Mouse (Mus musculus) MEL (cell line): ENCODE results near the gene Gm20696. TPM values are rescaled to one million over a fixed set of nuclear protein-coding genes. Genes with fewer than 3 reads are reported as not detected.

Experiments
- DNase-seq: peaks from one replicate; pipeline ENCODE4 v3.0.0; 2011; ENCODE audit warnings: low read depth, low spot score
- H3K27ac ChIP-seq: 2 replicates; pipeline ENCODE4 v1.5.1; 2012; ENCODE audit warnings: low read depth, mild to moderate bottlenecking, control low read depth, low read length, moderate library complexity; ENCODE audit not compliant: control insufficient read depth
- H3K27me3 ChIP-seq, 2 experiments: fragments of 150-350 bp in 1 of 2; sonication (generic) in 1 of 2; 2 replicates each; pipeline ENCODE4 v1.6.1; 2012; ENCODE audit warnings: low read length in 2 of 2, mild to moderate bottlenecking in 2 of 2, improper control_type of control experiment in 1 of 2, moderate library complexity in 1 of 2; ENCODE audit not compliant: insufficient read depth in 2 of 2, control insufficient read depth in 1 of 2
- H3K36me3 ChIP-seq, 2 experiments: 2 replicates each; pipeline ENCODE4 v1.6.1; 2012 to 2014; ENCODE audit warnings: low read length in 2 of 2, improper control_type of control experiment in 1 of 2, inconsistent platforms in 1 of 2, mild to moderate bottlenecking in 1 of 2; ENCODE audit not compliant: insufficient read depth in 2 of 2, control insufficient read depth in 1 of 2
- H3K4me1 ChIP-seq, 2 experiments: fragments of 150-350 bp in 1 of 2; sonication (generic) in 1 of 2; 2 replicates each; pipeline ENCODE4 v1.6.1; 2012; ENCODE audit warnings: low read length in 2 of 2, improper control_type of control experiment in 1 of 2, mild to moderate bottlenecking in 1 of 2; ENCODE audit not compliant: insufficient read depth in 2 of 2, control insufficient read depth in 1 of 2
- H3K4me3 ChIP-seq, 2 experiments: fragments of 150-350 bp in 1 of 2; sonication (generic) in 1 of 2; 2 replicates each; pipeline ENCODE4 v1.5.1; 2012; ENCODE audit warnings: low read depth in 2 of 2, low read length in 2 of 2, mild to moderate bottlenecking in 2 of 2, moderate library complexity in 2 of 2, control low read depth in 1 of 2, improper control_type of control experiment in 1 of 2; ENCODE audit not compliant: control insufficient read depth in 1 of 2, insufficient read depth in 1 of 2
- H3K79me2 ChIP-seq: 2 replicates; pipeline ENCODE4 v1.6.1; 2012; ENCODE audit warnings: mild to moderate bottlenecking, low read length, moderate library complexity; ENCODE audit not compliant: control insufficient read depth, poor library complexity, insufficient read depth
- H3K9ac ChIP-seq: 2 replicates; pipeline ENCODE4 v1.6.1; 2012; ENCODE audit warnings: low read depth, mild to moderate bottlenecking, control low read depth, low read length, moderate library complexity; ENCODE audit not compliant: control insufficient read depth, poor library complexity, severe bottlenecking
- H3K9me3 ChIP-seq: fragments of 150-350 bp; sonication (generic); replicated peaks from 2 replicates; pipeline ENCODE4 v1.6.1; 2012; ENCODE audit warnings: mild to moderate bottlenecking, low read length, improper control_type of control experiment, moderate library complexity; ENCODE audit not compliant: insufficient read depth
- BHLHE40 ChIP-seq: IDR thresholded peaks from 2 replicates; pipeline ENCODE4 v1.6.1; 2012; ENCODE audit warnings: low read depth, mild to moderate bottlenecking, inconsistent platforms, low read length, improper control_type of control experiment, borderline replicate concordance
- CTCF ChIP-seq, 3 experiments: IDR thresholded peaks in 2 of 3; conservative IDR thresholded peaks in 1 of 3; 2 replicates each; pipeline ENCODE4 v1.5.1; 2011 to 2012; ENCODE audit warnings: low read length in 3 of 3, low read depth in 2 of 3, mild to moderate bottlenecking in 2 of 3, improper control_type of control experiment in 1 of 3, inconsistent platforms in 1 of 3, mixed read lengths in 1 of 3, moderate library complexity in 1 of 3; ENCODE audit not compliant: control insufficient read depth in 1 of 3, insufficient read depth in 1 of 3, poor library complexity in 1 of 3, severe bottlenecking in 1 of 3
- E2F4 ChIP-seq: IDR thresholded peaks from 2 replicates; pipeline ENCODE4 v1.6.1; 2011; ENCODE audit warnings: low read depth, low read length, improper control_type of control experiment, borderline replicate concordance
- ETS1 ChIP-seq: IDR thresholded peaks from 2 replicates; pipeline ENCODE4 v1.6.1; 2012; ENCODE audit warnings: low read depth, mild to moderate bottlenecking, inconsistent platforms, low read length, improper control_type of control experiment, moderate library complexity
- GATA1 ChIP-seq: IDR thresholded peaks from 2 replicates; pipeline ENCODE4 v1.6.1; 2011; ENCODE audit warnings: low read depth, low read length, improper control_type of control experiment
- HCFC1 ChIP-seq: IDR thresholded peaks from 2 replicates; pipeline ENCODE4 v1.6.1; 2012; ENCODE audit warnings: low read depth, mild to moderate bottlenecking, inconsistent platforms, low read length, improper control_type of control experiment, moderate library complexity
- JUND ChIP-seq: IDR thresholded peaks from 2 replicates; pipeline ENCODE4 v1.6.1; 2011; ENCODE audit warnings: low read depth, mild to moderate bottlenecking, improper control_type of control experiment, low read length
- MAFK ChIP-seq: IDR thresholded peaks from 2 replicates; pipeline ENCODE4 v1.6.1; 2011; ENCODE audit warnings: low read depth, mild to moderate bottlenecking, low read length, improper control_type of control experiment, borderline replicate concordance
- MAX ChIP-seq: IDR thresholded peaks from 2 replicates; pipeline ENCODE4 v1.6.1; 2011; ENCODE audit warnings: low read length, improper control_type of control experiment
- MAZ ChIP-seq: IDR thresholded peaks from 2 replicates; pipeline ENCODE4 v1.6.1; 2012; ENCODE audit warnings: low read depth, mild to moderate bottlenecking, inconsistent platforms, low read length, improper control_type of control experiment
- MEF2A ChIP-seq: IDR thresholded peaks from 2 replicates; pipeline ENCODE4 v1.6.1; 2014; ENCODE audit warnings: low read depth, mild to moderate bottlenecking, inconsistent platforms, low read length, improper control_type of control experiment; ENCODE audit not compliant: poor library complexity, insufficient replicate concordance, severe bottlenecking; ENCODE audit errors: extremely low read depth
- MXI1 ChIP-seq: IDR thresholded peaks from 2 replicates; pipeline ENCODE4 v1.6.1; 2011; ENCODE audit warnings: mild to moderate bottlenecking, low read depth, low read length, improper control_type of control experiment
- POLR2AphosphoS5 ChIP-seq: IDR thresholded peaks from 2 replicates; pipeline ENCODE4 v1.6.1; 2012; ENCODE audit warnings: low read depth, borderline replicate concordance, mild to moderate bottlenecking, inconsistent platforms, low read length, moderate library complexity, mixed read lengths
- RAD21 ChIP-seq: IDR thresholded peaks from 2 replicates; pipeline ENCODE4 v1.6.1; 2011; ENCODE audit warnings: mild to moderate bottlenecking, low read depth, low read length, improper control_type of control experiment
- RCOR1 ChIP-seq: IDR thresholded peaks from 2 replicates; pipeline ENCODE4 v1.6.1; 2012; ENCODE audit warnings: low read depth, mild to moderate bottlenecking, inconsistent platforms, low read length, improper control_type of control experiment
- SIN3A ChIP-seq: IDR thresholded peaks from 2 replicates; pipeline ENCODE4 v1.6.1; 2012; ENCODE audit warnings: low read length, improper control_type of control experiment, inconsistent platforms
- SMC3 ChIP-seq: IDR thresholded peaks from 2 replicates; pipeline ENCODE4 v1.6.1; 2011; ENCODE audit warnings: low read depth, low read length, improper control_type of control experiment
- TBP ChIP-seq: IDR thresholded peaks from 2 replicates; pipeline ENCODE4 v1.8.0; 2011; ENCODE audit warnings: low read depth, low read length, improper control_type of control experiment
- TCF12 ChIP-seq: IDR thresholded peaks from 2 replicates; pipeline ENCODE4 v1.6.1; 2014; ENCODE audit warnings: low read depth, mild to moderate bottlenecking, inconsistent platforms, low read length, improper control_type of control experiment, moderate library complexity
- UBTF ChIP-seq: IDR thresholded peaks from 2 replicates; pipeline ENCODE4 v1.6.1; 2012; ENCODE audit warnings: low read depth, mild to moderate bottlenecking, inconsistent platforms, low read length, improper control_type of control experiment, moderate library complexity, borderline replicate concordance; ENCODE audit not compliant: insufficient read depth
- USF2 ChIP-seq, 2 experiments: IDR thresholded peaks; 2 replicates each; pipeline ENCODE4 v1.6.1; 2011 to 2012; ENCODE audit warnings: improper control_type of control experiment in 2 of 2, low read length in 2 of 2, borderline replicate concordance in 1 of 2, inconsistent platforms in 1 of 2, low read depth in 1 of 2, mild to moderate bottlenecking in 1 of 2; ENCODE audit not compliant: insufficient read depth in 1 of 2
- ZC3H11A ChIP-seq: IDR thresholded peaks from 2 replicates; pipeline ENCODE4 v1.6.1; 2012; ENCODE audit warnings: low read depth, mild to moderate bottlenecking, inconsistent platforms, low read length, improper control_type of control experiment
- ZMIZ1 ChIP-seq: IDR thresholded peaks from 2 replicates; pipeline ENCODE4 v1.6.1; 2012; ENCODE audit warnings: low read depth, mild to moderate bottlenecking, inconsistent platforms, low read length, improper control_type of control experiment, moderate library complexity
- polyA plus RNA-seq, 2 experiments: library from polyadenylated mRNA; stranded (reverse) in 1 of 2; unstranded in 1 of 2; fragments of >175 nt in 1 of 2; fragments of >200 nt in 1 of 2; gene quantifications; 2 replicates each; pipeline versions ENCODE4 v1.2.1 to v1.2.4; 2012; ENCODE audit warnings: low replicate concordance in 2 of 2, low read depth in 1 of 2; ENCODE audit not compliant: insufficient read length in 2 of 2, insufficient read depth in 1 of 2, missing spikeins in 1 of 2
- total RNA-seq: library from RNA; depleted of rRNA; stranded (reverse); fragments of 300-350 nt; gene quantifications from 2 replicates; pipeline ENCODE4 v1.2.3, GENCODE M21; 2012

The Gm20696 gene
- total and polyA plus RNA-seq, 3 experiments = 0.07 to 0.39 TPM; not detected in 1

DNA sequence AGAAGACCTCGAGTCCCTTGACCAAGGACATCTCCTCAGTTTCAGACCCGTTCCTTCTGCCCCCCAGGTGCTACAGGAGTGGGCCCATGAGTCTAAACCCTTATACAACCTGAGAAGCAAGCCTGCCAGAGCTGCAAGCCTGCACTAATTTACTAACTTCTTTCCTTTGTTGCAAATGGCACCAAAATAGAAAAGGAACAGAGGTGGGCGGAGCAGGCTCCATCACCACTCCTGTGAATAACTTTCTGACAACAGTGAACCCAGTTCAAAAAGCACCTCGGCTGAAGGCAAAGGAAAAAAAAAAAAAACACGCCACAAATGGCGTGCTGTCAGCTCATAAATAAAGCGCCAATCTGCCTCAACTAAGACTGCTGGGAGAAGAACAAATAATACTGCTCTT, 225.5 kb downstream of the Gm20696 start:
- DNase-seq = no peak
- Histone ChIP-seq H3K36me3 (no peaks in the 10 kb centered on the region; a peak in 1 of 4 replicates), H3K4me3 (no peak overlapping the region), H3K9me3 (no peaks in the 10 kb centered on the region), H3K27me3 (no peaks in the 10 kb centered on the region), H3K9ac (no peak overlapping the region), H3K4me1 (no peaks in the 10 kb centered on the region), H3K27ac (no peak overlapping the region), H3K79me2 (no peaks in the 10 kb centered on the region)
- no peak for TF ChIP-seq TBP
- TF ChIP-seq HCFC1 = no peak
- no peak for TF ChIP-seq MEF2A
- no peak for TF ChIP-seq CTCF (IDR thresholded peaks at IDR 0.05 in 2 of 3, conservative IDR thresholded peaks at IDR 0.05 in 1 of 3; ENCODE audit: control insufficient read depth in 1 of 3, insufficient read depth in 1 of 3, low read depth in 2 of 3, low read length in 3 of 3, poor library complexity in 1 of 3, severe bottlenecking in 1 of 3)
- no peak for TF ChIP-seq GATA1
- TF ChIP-seq UBTF = no peak
- no peak for TF ChIP-seq RCOR1
- TF ChIP-seq ZMIZ1 = no peak
- TF ChIP-seq TCF12 = no peak
- no peak for TF ChIP-seq JUND
- TF ChIP-seq MXI1 = no peak
- no peak for TF ChIP-seq USF2 (IDR thresholded peaks at IDR 0.05; ENCODE audit: borderline replicate concordance in 1 of 2, insufficient read depth in 1 of 2, low read depth in 1 of 2, low read length in 2 of 2)
- TF ChIP-seq SMC3 = no peak
- TF ChIP-seq ZC3H11A = no peak
- no peak for TF ChIP-seq SIN3A
- TF ChIP-seq ETS1 = no peak
- TF ChIP-seq MAZ = no peak
- TF ChIP-seq RAD21 = no peak

DNA sequence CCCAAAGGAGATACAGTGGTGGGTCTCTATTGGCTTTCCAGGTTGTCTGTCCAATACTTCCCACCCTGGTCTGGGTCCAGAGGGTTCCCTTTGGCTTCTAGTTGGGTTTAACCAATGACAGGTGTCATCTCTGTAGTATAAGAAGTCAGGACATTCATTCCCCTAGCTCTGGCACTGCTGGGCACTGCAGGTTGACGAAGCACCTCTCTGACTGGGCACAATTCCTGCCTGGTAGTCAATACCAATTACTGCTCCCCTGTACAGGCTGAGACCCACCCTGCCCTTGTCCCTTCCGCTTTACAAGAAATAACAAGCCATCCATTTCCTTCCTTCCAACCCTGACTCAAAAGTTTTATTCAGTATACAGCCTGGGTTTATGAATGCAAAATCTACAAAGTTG, 226.0 kb downstream of the Gm20696 start:
- H3K9me3 ChIP-seq = no peaks in the 10 kb centered on the region
- no peak for DNase-seq
- H3K9ac ChIP-seq = no peak overlapping the region
- no peak overlapping the region for H3K4me3 ChIP-seq
- H3K27ac ChIP-seq = no peak overlapping the region
- no peaks in the 10 kb centered on the region; a peak in 1 of 4 replicates for H3K36me3 ChIP-seq
- no peaks in the 10 kb centered on the region for H3K27me3 ChIP-seq
- H3K79me2 ChIP-seq = no peaks in the 10 kb centered on the region
- TF ChIP-seq RCOR1 = no peak
- no peak for TF ChIP-seq POLR2AphosphoS5
- no peak for TF ChIP-seq E2F4
- no peak for TF ChIP-seq MAFK
- no peak for TF ChIP-seq MAX
- TF ChIP-seq BHLHE40 = no peak
- no peaks in the 10 kb centered on the region for H3K4me1 ChIP-seq
